Mouse (Mus musculus) embryo, embryonic 10.5 days (tissue): ENCODE measurements at regions not wholly inside any gene's neighbourhood (a gene's known extent, or its start where the extent isn't known, plus 50 kb on each side); places are given as distances from the start of the nearest gene placed in this dataset.

Experiments used
- DNase-seq: peaks from one replicate; pipeline ENCODE4 v3.0.0-alpha.2; 2015; ENCODE audit warnings: low spot score

- peak; percentile 8 for DNase-seq
Observed at GRCm38 (mm10) chr15:63371328-63372023, 473.5 kb downstream of the Gsdmc2 start.

GRCm38 (mm10) chr15:63364473-63364872 lies 480.5 kb downstream of the Gsdmc2 start:
- DNase-seq: no peak

DNA sequence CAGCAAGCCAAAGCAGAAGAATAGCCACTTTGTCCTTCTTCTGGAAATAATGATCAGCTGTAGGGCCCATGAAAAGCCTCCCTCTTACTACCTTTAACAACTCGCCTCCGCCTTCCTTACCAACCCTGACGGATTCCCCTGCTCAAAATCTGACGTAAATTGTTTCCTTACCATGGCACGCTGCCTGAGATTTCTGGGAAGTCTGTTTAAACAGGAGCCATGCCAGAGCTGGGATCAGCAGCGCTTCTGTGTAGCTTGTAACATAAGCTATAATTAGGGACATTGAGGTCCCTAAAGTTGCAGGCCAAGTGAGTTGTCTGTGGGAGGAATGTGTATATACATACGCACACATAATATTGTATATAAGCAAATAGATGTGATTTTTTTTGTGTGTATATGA lies 484.6 kb downstream of the Gsdmc2 start:
- no peak for DNase-seq

GRCm38 (mm10) chr15:63341730-63342129 lies 503.2 kb downstream of the Gsdmc2 start:
- DNase-seq: no peak

DNA sequence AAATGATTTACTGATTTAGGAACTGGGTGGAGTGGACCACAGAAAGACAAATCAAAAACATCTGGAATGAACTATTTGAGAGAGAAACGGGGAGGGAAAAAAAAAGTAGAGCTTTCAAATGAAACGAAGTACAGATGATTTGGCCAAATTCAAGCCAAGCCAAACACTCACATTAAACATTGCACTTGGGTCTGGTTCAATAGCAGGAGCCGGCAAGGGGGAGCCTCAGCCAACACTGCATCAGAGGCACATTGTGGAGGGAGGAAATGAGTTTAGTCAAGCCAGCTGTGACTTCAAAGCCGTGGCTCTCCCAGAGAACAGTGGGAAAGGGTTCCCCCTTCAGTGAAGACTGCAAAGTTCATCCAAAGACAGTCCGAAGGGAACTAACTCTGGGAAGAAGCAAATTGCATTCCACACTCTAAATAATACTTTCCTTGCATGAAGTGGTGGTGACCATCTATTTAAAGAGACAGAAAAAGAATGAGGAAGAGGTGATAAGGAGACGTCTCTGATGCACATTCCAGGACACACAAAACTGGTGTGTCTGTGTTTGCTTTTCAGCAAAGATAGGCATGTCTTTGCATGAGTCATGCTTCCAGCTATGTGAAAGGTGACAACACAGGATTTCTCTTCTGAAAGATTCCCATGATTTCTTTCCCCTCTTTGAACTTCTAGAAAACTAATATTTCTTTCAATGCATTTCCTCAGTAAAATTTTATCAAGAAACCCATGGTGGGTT lies 504.5 kb downstream of the Gsdmc2 start:
- DNase-seq: peak; percentile 77

DNA sequence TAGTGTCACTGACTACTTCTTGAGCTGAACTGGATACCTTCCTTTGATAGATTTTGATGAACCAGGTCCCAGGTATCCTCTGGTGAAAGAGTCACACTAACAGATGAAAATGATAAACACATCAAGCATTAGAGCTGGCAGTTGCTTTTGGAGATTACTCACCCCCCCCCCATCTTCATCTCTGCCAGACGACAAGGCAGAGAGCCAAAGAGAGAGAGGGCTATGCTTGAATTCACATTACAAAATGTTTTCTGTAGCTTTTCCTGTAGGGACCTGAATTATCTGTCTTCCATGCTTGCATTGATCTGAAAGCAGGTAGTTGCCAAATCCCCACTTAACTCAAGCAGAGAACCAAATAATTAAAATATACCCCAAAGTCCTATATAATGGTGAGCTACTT lies 525.3 kb downstream of the Gsdmc2 start:
- no peak for DNase-seq

DNA sequence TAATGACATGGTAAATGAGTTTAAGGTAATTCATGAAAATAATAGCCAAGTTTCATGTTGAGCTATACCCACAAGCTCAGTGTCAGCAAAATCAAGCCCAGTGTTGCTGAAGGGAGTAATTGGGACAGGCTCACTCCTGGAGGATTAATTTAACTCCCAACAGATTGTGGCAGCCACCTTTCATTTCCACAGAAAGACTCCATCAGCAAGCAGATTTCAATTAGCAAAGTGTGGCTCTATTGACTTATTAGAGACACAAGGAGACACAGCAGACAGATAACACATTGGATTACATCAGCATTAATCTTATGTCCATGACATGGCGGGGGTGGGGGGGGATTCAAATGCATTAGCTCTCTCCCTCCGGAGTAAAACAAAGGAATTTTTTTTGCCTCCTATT lies 534.6 kb downstream of the Gsdmc2 start:
- no peak for DNase-seq

DNA sequence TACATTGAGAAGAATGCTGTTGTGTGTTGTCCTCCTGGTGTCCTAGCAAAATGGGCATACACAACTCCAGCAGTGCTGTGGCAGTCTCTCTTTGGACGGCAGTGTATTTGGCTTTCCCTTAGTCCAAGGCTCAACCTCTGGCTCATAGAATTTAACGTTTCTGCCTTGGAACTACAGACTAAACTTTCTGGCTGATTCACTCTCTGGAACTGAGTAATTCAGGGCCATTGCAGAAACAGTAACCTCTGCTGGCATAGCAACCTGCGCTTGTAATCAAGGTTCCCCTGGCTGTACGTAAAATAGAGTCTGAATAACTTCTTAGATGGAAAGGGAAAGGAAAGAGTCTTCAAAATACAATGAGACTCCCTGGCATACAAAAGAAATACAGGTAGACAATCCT lies 545.7 kb downstream of the Gsdmc2 start:
- no peak for DNase-seq

DNA sequence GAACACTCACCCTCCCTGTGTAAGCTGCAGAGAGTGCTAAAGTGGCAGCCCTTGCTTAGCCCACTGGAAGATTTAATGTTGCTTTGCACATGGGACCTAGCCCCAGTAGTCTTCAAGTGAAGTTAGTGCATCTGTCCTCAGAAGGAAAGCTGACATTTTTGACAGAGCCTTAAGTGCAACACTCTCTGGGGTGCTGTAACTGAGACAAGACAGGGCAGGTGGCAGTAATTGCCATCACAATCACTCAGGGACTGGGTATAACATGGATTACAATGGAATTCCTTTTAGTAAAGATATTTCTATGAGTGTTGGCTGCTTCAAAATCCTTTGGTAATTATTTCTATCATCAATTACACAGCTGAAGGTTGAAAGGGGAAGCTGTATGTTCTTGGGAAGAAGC lies 556.4 kb downstream of the Gsdmc2 start:
- peak; percentile 6 for DNase-seq

DNA sequence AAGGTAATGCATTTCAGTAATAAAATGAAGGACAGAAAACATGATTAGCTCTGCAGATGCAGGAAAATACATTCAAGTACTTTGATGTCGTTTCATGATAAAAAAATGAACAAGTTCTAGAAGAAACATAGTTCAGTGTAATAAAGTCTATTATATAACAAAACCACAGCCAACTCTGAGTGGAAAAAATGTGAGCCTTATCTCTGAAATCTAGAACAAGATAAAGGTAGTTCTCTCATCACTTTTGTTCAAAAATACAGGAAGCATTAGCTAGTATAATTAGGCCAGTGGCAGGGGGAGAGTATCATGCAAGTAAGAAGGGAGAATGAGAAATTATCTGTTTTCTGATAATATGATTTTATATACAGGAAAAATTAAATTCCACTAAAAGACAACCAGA lies 559.0 kb downstream of the Gsdmc2 start:
- no peak for DNase-seq

GRCm38 (mm10) chr15:63270381-63270780 lies 574.6 kb downstream of the Gsdmc2 start:
- DNase-seq: no peak

DNA sequence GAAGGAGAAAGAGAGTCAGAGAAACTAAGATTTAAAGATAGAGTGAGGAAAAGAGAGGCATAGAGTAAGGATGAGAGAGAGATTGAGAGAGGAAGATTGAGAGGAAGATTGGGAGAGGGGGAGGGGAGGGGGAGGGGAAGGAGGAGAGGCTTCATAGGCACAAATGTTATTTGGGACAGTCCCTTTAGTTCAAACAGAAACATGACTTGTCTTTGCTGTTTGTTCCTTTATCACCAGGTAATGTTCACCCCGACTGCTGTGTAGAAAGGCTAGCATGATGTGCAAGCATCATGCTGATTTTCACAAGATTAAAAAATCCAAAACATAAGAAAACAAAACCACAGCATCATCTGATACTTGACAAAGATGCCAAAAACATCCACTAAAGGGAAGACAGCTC lies 579.1 kb downstream of the Gsdmc2 start:
- no peak for DNase-seq

- no peak for DNase-seq
Observed at GRCm38 (mm10) chr15:63255736-63256135, 589.2 kb downstream of the Gsdmc2 start.

DNA sequence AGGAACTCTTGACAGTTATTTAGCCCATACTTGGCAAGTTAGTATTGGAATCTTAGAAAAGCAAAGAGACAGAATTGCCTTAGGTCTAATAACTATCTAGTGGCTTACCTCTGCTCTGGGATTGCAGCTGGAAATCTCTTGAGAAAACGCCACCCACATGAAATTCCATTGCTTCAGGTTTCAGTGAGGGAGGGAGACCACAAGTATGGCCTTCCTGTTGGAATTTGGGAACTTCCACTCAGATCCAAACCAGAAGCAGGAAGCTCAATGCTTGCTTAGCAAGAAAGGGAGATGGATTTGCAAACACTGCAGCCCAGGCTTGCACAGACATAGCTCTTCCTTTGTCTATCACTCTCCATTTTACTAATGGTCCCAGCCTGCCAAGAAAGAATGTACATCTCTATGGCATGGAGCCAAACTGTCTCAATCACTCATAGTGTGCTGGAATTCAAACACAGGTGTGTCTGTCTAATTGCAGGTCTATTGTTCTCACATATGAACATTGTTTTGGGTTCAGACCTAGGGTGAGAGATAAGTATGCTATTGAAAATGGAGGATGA lies 592.1 kb downstream of the Gsdmc2 start:
- DNase-seq: peak; percentile 1

GRCm38 (mm10) chr15:63238601-63239000 lies 606.4 kb downstream of the Gsdmc2 start:
- no peak for DNase-seq

- DNase-seq: no peak
Observed at GRCm38 (mm10) chr15:63218393-63219060, 626.5 kb downstream of the Gsdmc2 start.

DNA sequence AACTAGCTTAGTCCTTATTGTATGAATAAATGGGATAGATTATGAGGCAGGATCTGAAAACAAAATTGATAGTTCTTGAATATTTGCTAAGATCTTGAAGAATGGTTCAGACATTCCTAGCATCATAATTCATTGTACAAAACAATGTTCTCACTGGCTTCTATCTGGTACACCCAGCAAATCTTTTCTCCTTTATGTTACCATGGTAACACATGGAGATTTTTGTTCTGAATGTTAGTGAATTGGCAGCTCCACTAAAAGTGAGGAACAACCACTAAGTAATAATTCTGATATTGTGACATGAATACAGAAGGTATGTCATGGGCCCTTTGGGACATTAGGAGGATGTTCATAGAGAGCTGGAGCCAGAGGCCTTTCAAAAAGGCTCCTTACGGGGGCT lies 639.8 kb downstream of the Gsdmc2 start:
- no peak for DNase-seq

DNA sequence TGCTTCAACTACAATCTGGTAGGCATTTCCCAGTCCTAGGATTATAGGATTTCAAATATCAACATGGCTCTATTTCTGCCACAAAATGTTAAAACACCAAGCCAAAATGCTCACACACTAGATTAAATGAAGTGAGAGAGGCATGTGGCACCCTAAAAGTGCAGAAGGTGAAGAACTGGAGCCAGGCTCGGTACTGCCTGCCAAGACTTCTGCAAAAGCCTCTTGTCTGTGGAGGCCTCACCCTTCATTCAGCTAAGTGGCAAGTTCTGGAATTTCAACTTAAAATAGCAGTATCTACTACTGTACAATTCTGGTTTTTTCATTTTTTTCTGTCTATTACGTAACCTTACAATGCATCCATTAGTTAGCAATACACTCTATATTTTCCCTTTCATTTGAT lies 649.9 kb downstream of the Gsdmc2 start:
- no peak for DNase-seq

DNA sequence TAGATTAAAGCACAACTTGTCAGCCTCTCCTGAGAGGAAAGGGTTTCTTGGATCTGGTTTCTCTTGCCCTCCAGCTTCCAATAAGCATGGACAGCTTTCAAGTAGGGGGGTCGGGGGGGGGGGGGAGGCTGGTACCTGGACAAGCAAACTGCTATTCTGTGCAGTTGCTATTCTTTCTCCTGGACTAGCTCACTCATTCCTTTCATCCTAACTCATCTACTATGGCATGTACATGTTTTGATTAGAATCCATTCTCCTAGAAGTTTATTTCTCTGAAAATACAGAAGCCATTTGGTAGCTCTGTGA lies 650.5 kb downstream of the Gsdmc2 start:
- DNase-seq: no peak

DNA sequence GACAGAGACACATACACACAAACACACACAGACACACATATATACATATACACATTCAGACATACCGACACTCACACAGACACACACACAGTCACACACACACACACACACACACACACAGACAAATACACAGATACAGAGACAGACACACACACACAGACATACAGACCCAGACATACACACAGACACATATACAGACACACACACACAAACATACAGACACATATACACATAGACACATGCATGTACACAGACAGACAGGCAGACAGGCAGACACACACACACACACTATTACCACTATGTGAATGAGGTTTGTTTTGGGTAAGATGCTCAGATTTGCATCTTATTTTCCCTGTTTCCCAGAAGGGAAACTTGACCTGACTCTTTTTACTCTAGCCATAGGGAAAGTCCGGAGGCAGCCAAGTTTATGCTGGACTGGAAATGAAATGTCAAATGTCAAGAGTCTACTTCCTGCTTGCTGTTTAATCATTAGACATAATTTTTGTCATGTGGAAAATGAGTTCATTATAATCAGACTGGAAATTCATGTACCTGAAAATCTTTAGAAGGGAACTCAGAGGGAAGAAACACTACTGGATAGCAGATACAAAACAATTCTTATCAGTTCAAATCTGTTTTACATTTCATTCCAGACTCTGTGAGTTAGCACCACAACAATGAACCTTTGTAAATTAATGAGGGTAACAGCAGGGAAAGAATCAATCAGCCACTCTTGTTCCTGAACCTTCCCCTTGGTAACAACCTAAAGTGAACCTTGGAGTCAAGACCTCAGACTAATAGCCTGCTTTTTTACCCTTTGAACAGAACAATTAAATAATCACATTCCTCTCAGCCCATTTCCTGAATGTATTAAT lies 651.1 kb downstream of the Gsdmc2 start:
- DNase-seq: peak; percentile 66

GRCm38 (mm10) chr15:63191731-63192130 lies 653.2 kb downstream of the Gsdmc2 start:
- DNase-seq: no peak

GRCm38 (mm10) chr15:63190086-63190485 lies 654.9 kb downstream of the Gsdmc2 start:
- DNase-seq: peak; percentile 54
